Mouse (Mus musculus) mature B cell (primary cell): ENCODE results near the gene Adk.

Experiments used
- in situ Hi-C: fragments of 300-500 bp; cut with MboI; formaldehyde crosslinking; loops from 2 replicates; pipeline ENCODE4 v1.14.3; 2019

Gene Adk

GRCm38 (mm10) chr14:21348611-21349260 is 296.4 kb downstream of the Adk start:
- in situ Hi-C loops: no loop called here

DNA sequence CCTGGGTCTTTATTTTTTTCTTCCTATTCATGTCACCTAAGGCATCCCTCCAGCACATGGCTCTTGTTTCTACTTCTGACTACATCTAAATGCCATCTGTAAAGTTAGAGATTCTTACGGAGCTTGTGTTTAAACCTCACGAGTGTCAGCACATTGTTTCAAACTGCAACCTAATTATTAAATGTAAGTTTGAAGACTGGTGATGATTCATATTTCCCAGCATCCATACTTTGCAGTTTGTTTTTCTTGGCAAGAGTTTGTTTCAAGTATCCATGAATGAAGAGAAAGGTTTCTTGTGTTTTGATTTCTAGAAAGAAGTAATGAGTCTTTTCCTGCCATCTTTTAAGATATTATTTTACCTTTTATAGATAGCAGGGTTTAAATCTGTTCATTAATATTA is 299.3 kb downstream of the Adk start:
- in situ Hi-C loops: no loop called here

DNA sequence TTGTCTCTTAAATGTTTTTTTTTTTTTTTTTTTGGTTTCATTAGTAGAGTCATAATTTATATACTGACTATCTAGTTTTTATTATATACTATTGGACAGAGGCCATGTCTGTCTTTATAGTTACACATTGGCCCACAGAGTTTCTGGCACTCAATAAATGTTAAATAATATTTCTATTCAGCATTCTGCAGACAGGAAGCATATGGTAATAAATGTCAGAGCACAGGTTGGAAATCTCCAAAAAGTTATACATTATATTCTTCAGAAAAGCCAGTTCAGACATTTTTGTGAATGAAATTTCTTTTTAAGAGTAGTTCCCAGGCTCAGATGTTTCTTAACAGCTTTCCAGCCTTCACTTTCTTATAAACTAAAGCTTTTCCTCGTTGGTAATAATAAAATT is 303.9 kb downstream of the Adk start:
- in situ Hi-C loops: no loop called here

DNA sequence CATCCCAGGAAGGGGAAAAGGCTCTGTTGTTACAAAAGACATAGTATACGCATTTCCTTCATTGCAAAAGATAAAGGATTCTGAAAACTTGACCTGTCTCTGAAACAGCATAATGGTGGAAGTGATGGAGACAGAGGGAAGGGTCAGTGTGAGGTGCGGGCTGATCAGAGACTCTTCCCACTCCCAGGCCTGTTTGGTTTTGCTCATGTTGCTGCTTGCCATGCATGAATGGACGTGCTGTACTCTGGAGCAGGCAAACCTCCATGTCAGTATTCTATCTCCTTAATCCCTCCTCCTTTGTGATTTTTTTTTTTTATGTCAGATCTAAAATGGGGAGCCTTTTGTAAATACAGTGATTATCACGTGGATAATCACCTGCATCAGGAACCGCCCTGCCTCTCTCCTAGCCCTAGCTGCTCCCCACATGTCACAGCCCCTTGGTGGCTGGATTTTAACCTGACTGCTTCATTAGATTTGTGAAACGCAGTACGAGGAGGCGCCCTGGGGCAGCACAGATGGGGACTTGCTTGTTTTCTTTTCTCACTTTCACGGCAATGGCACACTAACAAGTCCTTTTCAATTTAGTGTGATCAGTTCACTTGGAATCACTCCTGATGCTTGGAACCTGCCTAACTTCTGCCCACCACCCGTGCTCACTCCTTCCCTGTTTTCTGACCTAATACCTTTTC is 307.0 kb downstream of the Adk start:
- in situ Hi-C loops: no loop called here

DNA sequence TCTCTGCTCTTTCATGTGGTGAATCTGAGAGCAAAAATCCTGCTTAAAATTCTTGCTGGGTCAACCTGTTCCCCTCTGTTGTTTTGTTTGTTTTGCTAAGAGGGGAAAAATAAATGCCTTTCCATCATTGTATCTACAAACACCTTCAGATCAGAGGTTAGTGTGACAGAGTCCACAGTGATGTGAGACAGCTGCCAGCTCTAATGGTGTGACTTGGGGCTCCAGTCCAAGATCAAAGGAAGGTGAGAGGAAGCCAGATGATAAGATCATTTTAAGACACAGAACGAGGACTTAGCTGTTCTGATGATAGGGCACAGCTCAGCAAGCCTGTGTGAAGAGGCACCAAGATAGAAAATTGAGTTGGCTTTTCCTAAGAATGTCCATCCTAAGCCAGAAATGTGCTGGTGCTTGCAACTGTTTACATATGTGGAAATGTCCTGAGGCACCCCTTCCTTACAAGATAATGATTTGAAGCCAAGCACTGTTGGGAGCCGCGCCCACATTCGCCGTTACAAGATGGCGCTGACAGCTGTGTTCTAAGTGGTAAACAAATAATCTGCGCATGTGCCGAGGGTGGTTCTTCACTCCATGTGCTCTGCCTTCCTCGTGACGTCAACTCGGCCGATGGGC is 307.6 kb downstream of the Adk start:
- in situ Hi-C loops: no loop called here

GRCm38 (mm10) chr14:21367095-21367494 is 314.7 kb downstream of the Adk start:
- in situ Hi-C loops: no loop called here

- in situ Hi-C loops: no loop called here
Measured at GRCm38 (mm10) chr14:21368622-21369021, 316.2 kb downstream of the Adk start.

- in situ Hi-C loops: no loop called here
Measured at GRCm38 (mm10) chr14:21369127-21369526, 316.8 kb downstream of the Adk start.

DNA sequence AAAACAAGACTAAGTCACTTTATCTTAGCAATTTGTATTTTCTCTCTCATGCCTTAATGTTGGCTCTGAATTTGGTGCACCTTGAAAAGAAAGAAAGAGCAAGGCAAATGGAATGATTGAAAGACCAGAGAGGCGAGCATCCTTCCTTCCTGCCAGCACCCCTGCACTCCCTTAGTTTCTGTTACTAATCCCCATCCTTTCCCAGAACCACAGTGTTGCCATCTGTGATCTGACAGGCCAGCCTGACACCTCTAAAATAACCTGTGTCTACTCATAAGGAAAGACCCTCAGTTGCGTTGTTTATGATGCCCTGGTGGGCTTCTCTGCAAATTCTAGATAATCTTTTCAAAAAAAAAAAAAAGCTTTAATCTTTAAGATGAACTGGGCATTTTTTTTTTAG is 319.6 kb downstream of the Adk start:
- in situ Hi-C loops: no loop called here

- in situ Hi-C loops: no loop called here
Measured at GRCm38 (mm10) chr14:21372689-21373088, 320.3 kb downstream of the Adk start.

GRCm38 (mm10) chr14:21383701-21384428 is 331.5 kb downstream of the Adk start:
- in situ Hi-C loops: no loop called here

GRCm38 (mm10) chr14:21399506-21399905 is 347.1 kb downstream of the Adk start:
- in situ Hi-C loops: no loop called here

DNA sequence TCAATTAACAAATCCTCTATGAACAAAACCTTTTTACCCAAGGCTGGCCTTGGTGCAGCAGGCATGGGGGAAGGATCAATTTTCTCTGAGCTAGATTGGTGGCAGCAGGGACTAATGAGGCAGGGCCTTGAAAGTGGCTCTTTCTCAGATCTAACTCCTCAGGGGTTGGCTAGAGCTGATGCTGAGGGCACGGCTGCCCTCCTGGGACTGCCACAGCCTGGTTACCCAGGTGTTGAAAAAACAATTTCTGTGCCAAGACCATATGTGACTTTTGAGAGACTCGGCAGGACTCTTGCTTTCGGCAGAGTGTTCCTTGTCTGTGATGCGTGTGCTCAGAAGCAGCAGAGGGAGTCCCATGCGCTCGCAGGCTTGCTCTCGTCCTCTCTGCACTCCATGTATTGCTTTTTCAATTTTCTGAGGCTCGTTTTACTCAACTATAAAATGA is 349.8 kb downstream of the Adk start:
- in situ Hi-C loops: no loop called here

DNA sequence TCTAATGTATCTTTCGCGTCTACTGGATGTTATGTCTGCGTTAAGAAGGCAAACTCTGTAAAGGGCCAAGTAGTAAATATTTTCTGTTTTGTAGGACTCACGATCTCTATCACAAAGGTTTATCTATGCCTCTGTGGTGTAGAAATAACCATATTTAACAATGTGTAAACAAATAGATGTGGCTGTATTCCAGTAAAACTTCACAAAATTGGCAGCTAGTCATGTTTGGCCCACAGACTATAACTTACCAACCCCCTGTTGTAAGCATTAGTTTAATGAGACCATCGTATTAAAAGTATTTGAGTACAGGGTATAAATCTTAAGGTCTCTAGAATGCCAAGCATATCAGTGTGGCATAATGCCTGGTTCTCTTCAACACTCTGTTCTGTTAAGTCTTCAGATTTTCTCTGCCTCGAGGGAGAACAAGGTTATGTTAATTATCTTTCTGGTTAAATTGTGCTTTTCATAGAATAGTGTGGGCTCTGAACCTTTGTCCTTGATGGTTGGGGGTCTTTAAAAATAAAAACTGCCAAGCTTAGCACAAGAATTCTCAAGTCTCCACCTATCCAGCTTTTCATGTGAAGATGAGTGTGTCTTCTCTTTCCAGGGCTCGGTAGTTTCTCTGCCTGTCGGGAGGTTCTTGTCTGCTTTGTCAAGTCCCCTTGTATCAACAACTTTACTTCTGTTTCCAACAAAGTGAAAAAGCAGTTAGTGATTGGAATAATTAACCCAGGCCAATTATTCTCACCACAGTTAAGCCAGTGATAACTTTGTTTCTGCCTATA is 350.4 kb downstream of the Adk start:
- in situ Hi-C loops: no loop called here

GRCm38 (mm10) chr14:21406946-21407345 is 354.6 kb downstream of the Adk start:
- in situ Hi-C loops: no loop called here

GRCm38 (mm10) chr14:21408846-21409245 is 356.5 kb downstream of the Adk start:
- in situ Hi-C loops: no loop called here

DNA sequence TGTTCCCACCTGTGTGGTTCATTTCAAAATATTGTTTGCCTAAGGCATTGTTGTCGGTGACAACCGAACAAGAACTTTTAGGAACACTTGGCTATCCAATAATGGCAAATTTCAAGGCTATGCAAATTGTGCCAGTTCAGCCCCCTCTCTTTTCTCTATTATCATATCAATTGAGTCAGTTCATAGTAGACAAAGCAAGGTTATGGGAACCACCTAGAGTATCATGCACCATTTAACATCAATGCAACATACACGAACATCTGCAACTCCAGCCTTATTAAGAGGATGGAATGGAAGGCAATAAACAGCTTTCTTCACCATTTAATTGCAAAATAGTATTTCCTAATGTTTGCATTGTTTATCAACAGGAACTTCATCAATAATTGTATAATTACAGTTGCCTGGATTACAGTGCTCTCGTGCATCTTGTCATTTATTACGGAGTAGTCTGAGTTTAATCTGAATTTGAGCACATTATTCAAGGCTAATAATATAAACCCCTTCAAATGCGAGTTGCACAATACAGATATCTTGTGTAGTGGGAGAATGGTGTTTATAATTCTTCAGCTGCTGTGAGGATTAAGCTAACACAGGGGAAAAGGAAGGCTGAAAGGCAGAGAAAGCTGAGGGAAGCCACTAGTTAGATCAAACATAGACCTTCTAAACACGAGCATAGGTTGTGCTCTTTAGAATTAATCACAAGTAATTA is 358.5 kb downstream of the Adk start:
- in situ Hi-C loops: no loop called here

- in situ Hi-C loops: no loop called here
Measured at GRCm38 (mm10) chr14:21411524-21411923, 359.1 kb downstream of the Adk start.

DNA sequence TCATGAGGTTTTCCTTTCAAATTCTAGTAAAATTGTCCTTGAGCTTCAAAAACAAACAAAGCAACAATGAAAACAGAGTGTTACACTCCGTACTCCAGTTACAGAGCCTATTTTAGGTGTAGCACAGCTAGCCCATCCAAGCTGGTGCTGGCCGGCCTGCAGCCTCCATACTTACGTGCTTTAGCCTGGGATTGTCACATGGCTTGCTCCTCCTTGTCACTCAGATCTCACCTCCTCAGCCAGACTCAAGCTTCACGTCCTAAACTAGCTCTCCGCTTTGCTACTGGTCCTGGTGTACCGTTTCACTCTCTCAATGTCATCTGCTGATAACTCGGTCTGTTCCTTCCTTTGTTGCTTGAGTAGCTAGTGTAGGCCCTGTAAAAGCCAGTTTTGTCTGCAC is 366.0 kb downstream of the Adk start:
- in situ Hi-C loops: no loop called here

DNA sequence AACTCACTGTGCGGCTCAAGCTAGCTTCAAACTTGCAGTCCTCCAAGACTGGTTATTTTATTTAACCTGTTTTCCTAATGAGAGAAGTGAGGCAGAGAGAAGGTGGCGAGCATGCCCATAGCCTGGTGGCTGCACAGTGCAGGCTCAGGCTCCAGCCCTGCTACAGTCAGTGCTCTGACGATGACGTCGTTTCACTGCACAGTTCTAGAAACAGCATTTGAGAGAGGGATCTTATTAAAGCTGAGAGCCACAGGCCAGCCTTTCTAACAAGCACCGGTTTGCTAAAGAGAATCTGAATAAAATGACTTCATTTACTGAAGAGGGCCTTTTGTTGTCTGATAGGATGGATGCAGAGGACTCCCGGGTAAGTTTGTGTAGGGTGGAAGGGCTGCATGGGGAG is 375.0 kb downstream of the Adk start:
- in situ Hi-C loops: no loop called here

- in situ Hi-C loops: no loop called here
Measured at GRCm38 (mm10) chr14:21433415-21433814, 381.0 kb downstream of the Adk start.
